Mouse (Mus musculus): ENCODE measurements around the gene Tead1.

Gene Tead1

DNA sequence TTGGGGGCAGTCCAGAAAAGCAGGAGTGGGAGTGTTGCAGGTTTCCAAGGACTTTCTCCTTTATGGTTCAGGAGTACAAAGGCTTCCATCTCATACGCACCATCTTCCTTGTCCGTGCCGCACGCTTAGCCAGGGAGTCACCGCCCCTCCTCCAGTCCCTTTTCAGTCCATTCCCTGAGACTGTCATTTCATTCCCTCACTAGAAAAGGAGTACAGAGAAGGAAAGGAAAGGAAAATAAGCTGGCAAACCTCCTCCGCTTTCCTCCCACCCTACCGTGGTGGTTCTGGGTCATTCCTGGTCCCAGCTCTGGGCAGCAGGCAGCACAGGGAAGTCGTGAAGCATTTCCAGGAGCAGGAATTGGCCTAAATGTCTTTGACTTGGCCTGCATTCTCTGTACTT lies 52.5 kb downstream of the Tead1 start:
- DNase-seq, result no peak

DNA sequence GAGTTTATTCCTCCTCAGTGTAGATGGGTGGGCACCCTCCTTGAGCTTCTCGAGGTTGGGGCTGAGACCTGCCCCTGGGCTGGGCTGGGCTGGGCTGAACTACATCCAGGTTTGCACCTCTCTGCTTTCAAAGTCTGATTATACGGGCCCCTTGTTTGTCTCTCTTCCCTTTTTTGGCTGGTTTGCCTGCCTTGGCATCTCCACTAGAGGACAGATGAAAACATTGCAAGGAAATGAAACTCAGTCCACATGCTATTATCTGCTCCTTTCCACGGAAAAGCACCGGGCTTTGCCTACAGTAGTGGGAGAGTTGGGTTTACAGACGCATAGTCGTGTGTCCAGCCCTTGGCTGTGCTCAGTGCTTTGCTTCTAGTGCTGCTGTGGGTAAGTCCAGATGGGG lies 60.1 kb downstream of the Tead1 start:
- no peak for DNase-seq

DNA sequence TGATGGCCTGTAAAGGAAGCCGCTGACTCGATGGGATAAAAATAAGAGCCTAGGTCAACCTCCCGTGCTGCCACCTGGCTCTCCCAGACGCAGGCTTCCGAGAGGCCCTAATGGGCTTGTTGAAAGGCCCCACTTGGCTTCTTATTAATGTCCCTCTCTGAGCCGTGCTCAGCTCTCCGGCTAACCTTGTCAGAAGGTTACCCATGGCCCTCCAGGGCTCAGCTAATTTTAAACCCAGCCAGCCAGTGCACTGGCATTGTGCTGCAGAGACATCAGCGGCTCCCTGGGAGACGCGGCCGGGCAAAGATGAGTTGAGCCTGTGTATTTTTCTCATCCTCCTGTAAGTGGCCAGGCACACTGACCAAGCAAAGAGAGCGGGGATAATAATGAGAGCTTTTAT lies 62.7 kb downstream of the Tead1 start:
- peak; percentile 29 for DNase-seq

DNA sequence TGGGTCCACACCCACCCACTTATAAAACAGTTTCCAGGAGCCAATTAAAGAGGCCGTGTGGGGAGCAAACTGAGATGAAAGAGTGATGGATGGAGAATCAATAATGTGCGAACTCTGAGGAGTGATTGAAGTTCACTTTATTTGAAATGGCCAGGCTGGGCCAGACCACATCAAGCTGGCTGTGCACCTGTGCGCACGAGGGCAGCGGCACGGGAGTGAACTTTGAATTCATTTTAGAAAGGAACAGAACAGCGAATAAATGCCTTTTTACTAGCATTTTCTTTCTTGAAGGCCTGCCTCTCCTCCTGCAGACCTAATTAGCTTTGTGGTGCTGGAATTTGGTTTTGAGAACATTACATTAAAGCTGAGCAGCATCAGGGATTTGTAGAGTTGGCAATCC lies 63.9 kb downstream of the Tead1 start:
- DNase-seq, result no peak

DNA sequence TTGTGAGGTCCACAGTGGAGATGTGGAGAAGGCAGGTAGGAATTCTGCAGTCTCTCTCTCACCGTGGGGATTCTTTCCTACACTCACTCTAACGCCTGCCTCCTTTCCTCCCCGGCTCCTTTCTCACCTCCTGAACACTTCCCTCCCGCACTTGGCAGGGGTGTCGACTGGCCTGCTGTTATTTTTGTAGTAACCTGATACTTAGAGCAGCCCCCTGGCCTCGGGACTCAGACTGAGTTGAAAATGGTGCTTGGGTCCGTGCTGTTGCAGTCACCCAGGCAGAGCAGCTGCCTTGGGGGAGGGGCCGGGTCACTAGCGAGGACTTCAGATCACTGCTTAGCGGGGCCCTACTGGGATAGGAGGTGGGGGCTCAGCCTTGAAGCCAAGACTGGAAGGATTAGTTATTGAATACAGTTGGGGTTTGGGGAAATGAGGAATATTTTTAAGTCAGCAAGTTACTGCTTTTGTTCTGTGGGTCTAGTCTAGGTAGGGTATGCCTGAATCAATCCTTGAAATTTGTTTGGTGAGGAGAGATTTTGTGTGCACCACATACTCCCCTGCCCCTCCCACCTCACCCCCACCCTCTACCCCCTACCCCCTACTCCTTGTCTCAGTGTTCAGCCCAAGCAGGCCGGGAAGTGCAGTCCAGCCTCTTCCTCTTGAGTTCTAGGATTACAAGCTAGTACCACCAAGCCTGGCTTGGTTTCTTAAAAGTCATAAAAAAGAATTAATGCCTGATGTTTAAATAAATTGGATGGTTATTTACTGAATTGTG lies 64.7 kb downstream of the Tead1 start:
- no peak for DNase-seq

DNA sequence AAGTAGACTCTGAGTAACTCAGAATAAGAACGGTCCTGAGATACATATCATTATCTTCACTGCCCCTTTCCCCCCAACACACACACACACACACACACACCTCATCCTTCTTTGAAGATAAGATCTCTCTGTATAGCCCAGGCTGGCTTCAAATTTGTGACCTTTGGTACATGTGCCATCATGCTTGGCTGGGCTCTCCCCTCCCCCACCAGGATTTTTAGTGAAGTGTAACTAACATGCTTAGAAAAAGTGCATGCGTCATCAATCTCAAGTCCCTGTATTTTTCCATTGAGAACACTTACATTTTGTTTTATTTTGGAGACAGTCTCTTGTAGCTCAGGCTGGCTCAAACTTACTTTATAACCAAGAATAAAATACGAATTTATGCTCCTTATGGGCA lies 68.1 kb downstream of the Tead1 start:
- DNase-seq, result no peak

DNA sequence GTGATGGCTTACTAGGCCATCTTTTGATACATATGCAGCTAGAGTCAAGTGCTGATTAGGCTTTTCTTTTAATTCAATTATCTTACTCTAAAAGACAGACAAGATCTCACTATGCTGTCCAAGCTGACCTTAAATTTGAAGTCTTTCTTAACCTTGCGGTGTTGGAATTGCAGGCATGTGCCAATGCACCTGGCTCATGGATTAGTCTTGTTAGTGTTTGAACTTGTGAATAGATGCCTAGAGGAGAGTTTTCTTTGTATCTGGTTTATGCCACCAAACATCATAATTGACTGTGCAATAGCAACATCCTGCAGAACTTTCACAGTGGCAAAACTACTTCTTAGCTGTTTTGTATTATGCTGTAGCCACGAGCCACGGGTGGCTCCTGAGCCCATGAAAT lies 68.7 kb downstream of the Tead1 start:
- no peak for DNase-seq

DNA sequence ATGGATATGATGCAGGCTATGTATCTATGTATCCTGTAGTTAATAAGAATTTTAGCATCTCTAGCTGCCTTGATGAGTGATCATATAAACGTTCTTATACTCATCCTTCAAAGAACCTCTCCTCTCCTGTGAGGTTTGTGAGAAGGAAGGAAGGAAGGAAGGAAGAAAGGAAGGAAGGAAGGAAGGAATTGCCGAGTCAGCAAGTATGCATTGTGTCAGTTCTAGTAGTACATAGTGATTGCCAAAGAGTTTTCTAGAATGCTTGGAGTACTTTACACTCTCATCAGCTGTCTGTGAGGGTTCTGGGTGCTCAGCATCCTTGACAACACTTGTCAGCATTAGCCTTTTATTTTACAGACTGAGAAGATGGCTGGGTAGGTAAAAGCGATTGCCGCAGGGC lies 69.2 kb downstream of the Tead1 start:
- no peak for DNase-seq

DNA sequence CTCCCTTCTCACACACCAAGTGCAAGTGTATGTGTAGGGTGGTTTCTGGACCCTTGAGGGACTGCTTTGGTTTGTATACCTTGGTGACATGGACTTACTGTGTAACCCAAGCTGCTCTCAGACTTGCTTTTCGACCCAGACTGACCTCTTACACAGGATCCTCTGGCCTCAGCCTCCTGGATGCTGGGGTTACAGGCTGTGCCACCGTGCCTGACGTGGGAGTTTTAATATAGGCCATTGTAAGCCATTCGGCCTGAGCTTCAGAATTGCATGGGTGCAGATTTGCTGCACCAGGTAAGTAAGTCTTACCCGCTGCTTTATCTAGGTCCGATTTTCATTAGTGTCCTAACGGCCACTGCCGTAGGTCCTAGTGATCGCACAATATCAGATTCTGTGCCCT lies 71.0 kb downstream of the Tead1 start:
- DNase-seq, result no peak

DNA sequence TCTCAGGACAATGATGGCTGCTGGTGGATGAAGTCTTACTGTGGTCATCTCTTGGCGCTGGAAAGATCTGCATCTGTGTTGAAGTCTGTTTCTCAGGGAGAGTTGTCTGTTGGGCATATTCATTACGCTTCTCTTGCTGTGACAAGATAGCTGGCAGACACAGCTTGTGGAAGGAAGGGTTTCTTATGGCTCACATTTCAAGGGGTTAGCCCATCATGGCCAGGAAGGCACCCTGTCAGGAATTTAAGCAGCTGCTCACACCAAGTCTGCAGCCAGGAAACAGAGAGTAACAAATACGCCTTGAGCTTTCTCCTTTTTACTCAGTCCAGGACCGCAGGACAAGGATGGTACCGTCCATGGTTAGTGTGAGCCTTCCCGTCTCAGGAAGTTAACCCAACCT lies 73.2 kb downstream of the Tead1 start:
- no peak for DNase-seq

DNA sequence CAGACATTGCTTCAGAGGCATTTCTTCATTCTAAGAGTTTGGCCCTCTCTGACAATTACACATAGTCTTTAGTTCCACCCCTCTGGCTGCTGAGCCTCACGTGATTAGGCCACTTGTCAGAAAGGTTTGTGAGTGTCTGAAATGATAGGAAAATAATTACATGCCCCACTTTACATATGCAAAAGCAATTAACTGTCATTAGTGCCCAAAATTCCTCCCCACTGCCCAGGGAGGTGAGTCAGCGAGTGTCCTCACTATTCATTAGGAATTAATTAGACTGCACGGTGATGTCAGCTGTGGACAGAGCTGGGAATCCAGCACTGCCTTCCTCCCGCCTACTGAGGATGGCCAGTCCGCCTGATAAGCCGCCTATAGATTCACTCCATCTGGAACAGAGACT lies 74.2 kb downstream of the Tead1 start:
- no peak for DNase-seq

DNA sequence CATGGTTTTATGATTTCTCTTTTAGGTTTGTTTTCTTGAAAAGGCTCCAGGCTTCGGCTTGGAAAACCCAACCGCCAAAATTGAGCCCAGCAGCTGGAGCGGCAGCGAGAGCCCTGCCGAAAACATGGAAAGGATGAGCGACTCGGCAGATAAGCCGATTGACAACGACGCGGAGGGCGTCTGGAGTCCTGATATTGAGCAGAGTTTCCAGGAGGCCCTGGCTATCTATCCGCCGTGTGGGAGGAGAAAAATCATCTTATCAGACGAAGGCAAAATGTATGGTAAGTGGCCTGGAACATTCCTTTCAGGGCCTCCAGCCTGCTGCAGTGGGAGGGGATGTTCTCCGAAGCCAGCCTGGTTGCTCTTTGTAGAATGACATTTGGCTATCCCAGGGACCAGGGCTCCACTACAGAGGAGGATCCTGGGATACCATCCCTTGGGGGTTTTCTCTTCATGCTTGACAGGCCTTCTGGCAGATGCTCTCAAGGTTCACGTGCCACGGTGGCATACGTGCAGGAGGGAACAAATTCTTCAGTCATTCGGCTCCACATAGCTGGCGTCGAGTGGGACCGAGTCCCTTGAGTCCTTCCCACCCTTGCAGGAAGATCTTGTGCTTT lies 80.3 kb downstream of the Tead1 start:
- no peak for DNase-seq

DNA sequence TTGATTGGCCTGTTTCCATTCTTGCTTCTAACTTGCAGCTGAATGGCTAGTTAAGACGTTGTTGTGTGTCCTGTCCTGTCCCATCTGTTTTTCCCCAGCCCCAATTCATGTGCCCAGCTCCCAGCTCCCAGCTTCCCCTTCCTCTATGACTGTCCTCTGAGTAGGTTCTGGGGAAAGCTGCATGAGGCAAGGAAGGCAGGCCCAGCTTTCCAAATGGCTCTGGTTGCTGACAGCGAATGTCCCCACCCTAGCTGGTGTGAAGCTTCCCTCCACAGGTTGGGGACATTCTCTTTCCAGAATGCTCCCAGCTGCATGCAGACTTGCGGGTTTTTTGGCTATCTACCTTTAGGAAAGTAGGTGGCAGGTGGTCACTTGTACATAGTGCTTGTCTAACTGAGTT lies 81.2 kb downstream of the Tead1 start:
- DNase-seq, result no peak

DNA sequence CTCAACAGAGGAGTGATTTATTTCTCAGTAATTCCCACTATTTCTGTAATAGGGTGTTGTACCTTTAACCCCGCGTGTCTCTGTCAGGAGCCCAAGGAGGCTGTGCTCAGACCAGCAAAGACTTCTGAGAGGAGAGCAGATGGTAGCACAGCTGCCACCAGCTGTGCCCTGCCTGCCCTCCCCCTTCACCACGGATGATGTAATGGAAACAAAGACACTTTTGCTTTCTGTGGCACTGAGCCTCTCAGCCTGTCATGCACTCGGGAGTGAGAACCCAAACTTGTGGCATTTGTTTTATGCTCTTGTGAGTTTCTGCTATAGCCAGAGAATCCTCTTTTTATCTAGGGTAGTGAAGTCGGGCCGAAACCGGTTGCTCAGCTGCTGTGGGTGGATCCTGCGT lies 81.7 kb downstream of the Tead1 start:
- DNase-seq, result no peak

DNA sequence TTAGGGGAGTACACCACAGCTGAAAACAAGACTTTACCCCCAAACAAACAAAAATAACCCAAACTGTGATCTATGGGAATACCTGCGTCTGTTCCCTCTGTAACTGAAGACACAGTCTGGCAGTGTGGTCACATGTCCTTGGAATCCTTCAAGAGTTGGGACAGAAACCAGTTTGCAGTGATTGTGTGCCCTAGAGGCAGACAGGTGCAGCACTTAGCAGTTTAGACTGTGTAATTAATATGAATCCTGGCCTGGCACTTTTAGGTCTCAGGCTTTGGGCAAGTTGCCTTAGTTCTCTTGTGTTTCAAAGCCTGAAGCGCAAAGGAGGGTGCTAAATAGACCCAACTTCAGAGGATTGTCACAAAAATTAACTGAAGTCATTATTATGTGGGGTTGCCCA lies 83.8 kb downstream of the Tead1 start:
- DNase-seq, result no peak

DNA sequence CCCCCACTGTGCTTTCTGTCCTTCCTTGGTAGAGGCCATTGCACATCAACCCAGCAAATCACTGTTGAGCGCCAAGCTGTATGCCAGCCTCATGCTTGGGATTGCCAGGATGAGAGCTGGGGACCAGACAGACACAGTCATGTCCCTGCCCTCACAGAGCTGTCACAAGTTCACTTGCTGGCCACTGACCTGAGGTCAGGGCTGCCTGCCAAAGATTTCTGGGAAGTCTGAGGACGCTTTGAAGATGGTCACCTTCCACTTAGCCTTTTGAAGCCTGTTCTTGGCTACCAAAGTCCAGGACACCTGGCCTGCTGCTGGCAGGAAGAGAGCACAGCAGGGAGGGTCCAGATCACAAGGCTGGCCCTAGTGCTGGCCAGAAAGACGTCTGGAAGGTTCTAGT lies 84.4 kb downstream of the Tead1 start:
- peak; percentile 25 for DNase-seq

DNA sequence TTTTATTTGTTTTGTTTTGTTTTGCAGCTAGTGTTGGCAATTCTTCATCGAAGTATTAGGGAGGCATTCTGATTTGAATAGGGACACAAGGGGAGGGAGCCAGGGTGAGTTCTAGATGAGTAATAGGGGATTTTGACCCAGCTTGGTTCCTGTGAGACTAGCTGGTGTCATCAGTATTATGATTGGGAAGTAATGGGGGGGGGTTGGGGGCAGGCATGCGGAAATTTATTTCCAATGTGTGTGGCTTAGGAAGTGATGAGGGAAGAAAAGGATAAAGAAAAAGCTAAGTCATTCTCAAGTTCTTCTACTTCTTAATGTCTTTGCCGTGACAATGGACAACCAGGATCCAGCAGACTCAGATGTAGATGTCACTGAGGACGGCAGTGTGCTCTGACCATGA lies 85.8 kb downstream of the Tead1 start:
- DNase-seq, result no peak

DNA sequence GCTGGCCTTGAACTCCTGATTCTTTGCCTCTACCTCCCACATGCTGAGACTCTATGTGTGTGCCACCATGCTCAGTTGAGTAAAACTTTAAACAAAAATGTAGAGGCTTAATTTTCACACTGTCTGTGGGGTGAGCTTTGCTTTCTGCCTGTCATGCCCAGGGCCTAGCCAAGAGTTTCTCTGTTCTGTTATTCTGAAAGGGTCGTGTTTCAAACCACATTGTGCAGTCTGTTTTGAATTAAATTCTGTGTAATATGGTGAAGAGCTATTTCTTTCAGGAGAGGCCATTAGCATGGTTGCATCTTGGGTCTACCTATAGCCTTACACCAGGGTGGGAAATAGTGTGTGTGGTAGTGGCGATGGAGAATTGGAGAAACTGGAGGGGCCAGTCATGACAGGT lies 90.7 kb downstream of the Tead1 start:
- DNase-seq, result no peak

DNA sequence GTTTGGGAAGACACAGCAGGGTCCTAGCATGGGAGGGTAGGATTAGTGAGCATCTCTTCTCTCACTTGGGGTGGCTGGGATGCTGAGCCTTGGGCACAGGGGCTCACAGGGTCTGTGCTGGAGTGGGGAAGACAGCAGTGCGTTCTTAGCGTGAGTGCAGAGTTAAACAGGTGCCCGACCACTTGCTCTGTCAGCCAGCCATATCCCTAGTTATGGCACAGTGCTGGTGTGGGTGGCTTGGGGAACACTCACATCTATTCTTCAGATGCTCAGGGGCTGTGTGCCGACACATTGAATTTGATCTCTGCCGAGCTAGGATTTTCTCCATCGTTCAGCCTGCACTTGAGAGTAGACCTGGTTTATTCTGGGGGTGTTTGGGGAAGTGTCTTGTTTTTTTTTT lies 92.3 kb downstream of the Tead1 start:
- DNase-seq, result no peak

DNA sequence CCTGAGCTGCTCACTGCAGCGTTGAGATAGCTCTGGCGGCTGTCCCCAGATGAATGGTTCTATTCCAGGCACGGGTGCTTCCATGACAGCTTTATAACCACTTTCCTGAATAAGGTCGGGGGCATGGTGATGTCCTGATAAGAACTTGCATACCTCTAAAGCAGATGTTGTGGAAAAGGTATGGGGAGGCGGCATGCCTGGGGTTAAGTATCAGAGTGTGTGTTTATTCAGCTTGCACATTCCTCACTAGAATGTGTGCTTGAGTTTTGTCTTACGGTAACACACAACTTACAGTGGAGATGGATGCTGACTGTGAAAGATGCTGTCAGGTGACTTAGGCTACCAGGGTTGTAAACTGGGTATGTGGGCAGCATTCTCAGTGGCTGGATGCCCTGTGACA lies 93.7 kb downstream of the Tead1 start:
- DNase-seq, result no peak

DNA sequence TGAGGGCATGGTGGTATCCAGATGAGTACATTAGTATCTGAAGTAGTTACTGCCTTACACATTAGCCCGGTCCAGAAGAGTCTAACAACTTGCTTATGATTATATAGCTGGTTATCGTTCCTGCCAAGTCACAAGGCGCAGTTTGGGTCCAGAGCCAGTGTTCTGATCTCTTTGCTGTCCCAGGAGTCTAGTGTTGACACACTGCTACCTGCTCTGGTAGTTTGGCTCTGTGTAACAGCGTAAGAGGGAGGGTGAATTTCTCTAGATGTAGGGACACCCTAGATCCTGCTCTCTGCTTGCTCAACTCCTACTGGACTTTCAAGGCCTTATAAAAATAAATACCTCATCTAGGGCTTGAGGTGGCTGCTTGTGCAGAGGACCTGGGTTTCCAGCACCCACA lies 94.5 kb downstream of the Tead1 start:
- no peak for DNase-seq

DNA sequence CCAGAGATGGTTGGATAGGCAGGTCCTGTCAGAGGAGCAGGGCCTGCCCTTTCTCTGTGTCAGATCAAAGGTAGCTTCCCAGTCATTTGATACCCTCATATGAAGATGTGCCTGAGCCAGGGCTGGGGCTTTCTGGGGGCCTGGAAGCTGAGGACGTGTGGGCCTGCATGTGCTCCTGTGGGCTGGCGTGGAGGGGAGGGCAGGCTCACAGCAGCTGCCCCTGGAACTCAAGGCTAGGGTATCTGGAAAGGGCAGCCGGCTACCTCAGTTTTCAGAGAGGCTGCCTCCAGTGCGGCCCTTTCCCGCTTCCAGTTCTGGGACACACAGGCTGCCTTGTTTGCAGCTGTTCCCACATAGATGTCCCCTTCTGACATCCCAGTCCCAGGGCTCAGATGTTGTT lies 96.7 kb downstream of the Tead1 start:
- no peak for DNase-seq

DNA sequence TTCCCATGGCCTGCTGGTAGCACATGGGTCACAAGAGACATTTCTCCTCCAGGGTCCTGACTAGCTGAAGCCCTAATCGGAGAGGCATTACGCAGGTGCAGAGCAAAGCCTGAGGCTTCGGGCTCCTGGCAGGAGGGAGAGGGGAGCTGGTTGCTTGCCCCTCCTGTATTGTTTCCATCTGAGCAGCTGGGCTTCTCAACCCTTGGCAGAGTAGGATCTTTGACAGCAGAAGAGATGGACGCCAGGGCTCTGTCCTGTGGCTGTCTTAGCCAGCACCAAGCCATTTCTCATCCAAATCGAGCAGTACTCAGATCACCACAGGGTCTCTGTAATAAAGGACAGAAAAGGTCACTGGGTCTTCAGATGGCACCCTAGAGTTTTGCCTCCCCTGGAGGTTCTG lies 97.6 kb downstream of the Tead1 start:
- peak; percentile 13 for DNase-seq

DNA sequence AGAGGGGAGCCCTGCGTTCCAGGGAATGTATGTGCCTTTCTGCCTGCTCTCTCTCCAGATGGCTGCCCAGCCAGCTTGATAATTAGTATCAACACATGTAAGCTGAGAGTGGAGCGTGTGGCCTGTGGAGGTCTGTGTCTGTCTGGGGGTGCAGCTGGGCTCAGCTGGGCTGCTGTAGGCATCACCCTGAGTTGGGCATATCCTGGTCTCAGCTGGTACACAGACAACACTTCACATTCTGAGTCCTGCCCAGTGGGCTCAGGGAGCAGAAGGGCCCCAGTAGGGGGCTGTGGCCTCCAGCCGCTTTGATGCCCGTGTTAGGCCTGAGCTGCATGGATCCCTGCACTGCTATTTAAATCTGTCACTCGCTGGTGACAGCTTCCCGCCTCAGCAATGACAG lies 100.5 kb downstream of the Tead1 start:
- no peak for DNase-seq

DNA sequence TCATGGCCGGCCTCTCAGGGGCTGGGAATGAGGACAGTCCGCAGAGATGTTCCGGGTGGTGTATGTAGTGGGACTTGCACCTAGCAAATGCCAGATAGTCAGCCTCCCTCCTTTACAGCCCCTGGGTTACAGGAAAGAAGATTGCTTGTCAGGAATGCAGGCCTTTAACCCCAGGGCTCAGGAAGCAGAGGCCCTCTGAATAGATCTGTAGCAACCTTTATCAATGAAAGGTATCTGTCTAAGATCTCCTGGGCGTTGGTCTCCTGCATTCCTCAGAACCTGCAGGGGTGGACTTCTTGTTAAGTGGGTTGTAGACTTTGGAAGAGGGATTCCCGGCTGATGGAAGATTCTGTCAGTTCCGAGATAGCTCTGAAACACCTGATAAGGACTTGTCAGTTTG lies 101.8 kb downstream of the Tead1 start:
- DNase-seq, result no peak

Measured in cerebellum, adult 11 months (tissue).